Mouse (Mus musculus): ENCODE measurements around the gene Aip. TPM values are rescaled to one million over a fixed set of nuclear protein-coding genes. Genes with fewer than 3 reads are reported as not detected.
A peak's percentile ranks its signal among the peaks of the same experiment; 100 is the strongest.

Gene Aip
- total and polyA plus RNA-seq, 3 experiments = 22.3 to 86.6 (median 39.9) TPM

DNA sequence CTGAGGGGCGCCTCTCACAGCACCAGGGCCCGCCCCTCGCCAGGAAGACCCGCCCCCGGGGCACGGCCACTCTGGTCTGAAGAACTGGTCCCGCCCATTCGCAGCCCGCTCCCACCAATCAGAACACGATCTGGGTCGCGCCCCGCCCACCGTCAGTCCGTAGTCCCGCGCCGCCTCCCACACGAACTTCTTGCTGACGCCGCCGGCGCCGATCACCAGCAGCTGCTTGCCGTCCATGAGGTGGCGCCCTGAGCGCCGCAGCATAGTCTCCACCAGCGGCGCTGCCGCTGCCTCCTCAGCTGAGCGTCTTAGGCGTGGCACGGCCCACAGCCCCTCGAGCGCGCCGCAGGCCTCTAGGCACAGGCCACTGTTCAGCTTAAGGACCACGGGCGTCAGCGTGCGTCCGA is 43.7 kb upstream of the Aip start:
- peaks cover 39% of the 10 kb centered on the region for H3K4me1 ChIP-seq (ENCODE audit: insufficient read depth, low read depth, low read length)
- peak; percentile 97 for ATAC-seq (ENCODE audit: extremely low read depth, insufficient number of reproducible peaks, low FRiP score, poor library complexity, severe bottlenecking)

DNA sequence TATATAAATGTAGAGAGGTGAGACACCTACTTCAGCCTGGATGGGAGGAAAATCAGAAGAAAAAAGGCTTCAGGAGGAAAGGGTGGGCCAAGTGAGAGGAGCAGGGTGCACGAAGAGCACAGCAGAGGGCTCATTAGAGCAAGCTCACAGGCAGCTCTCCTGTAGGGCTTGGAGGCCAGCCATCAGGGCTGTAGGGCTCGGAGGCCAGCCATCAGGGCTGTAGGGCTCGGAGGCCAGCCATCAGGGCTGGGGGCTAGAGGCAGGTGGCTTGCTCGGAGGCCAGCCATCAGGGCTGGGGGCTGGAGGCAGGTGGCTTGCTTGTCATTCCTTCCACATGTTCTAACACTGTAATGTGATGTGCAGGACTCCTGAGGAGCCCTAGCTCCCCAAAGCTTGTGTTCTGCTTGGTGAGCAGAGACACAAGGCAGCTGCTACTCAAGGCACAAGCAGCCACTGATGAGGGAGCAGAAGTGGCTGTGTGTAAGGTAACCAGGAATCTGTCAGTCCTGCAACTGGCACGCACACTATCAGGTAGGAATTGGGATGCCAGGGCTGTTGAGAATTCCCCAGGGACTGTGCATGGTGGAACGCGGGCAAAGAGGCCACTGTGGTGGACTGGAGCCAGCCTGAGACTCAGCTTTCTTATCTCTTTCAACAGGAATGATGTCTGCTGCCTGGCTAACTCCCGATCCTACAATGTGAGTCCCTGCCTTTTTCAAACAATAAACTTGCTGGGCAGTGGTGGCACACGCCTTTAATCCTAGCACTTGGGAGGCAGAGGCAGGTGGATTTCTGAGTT is 41.2 kb upstream of the Aip start:
- Histone ChIP-seq H3K4me3 (ENCODE audit: low read depth, low read length) (no peak overlapping the region), H3K4me1 (ENCODE audit: insufficient read depth, low read depth, low read length) (peaks cover 55% of the 10 kb centered on the region), H3K9me3 (replicated peaks) (no peaks in the 10 kb centered on the region), H3K36me3 (replicated peaks) (peaks cover 4% of the 10 kb centered on the region), H3K27me3 (ENCODE audit: insufficient read depth, low read length) (peaks cover 13% of the 10 kb centered on the region)
- ATAC-seq (ENCODE audit: extremely low read depth, insufficient number of reproducible peaks, low FRiP score, poor library complexity, severe bottlenecking) (no peak), DNase-seq (ENCODE audit: low spot score) (no peak)
- no peak for TF ChIP-seq CTCF (IDR thresholded peaks at IDR 0.05; ENCODE audit: low read depth, low read length)
- TF ChIP-seq GATA1 (IDR thresholded peaks at IDR 0.05; ENCODE audit: borderline replicate concordance, low read length) = no peak
- TF ChIP-seq GATA2 (IDR thresholded peaks at IDR 0.05; ENCODE audit: borderline replicate concordance, low read depth, low read length) = no peak
- no peak for TF ChIP-seq TAL1 (conservative IDR thresholded peaks at IDR 0.05; ENCODE audit: low read depth, low read length)
- TF ChIP-seq POLR2AphosphoS5 (IDR thresholded peaks at IDR 0.05; ENCODE audit: insufficient replicate concordance, low read depth, low read length) = no peak

More for the DNA sequence above, 43.7 kb upstream of the Aip start:
- peaks cover 34% of the 10 kb centered on the region for H3K27me3 ChIP-seq (ENCODE audit: insufficient read depth, low read length)
- peak; percentile 99 for DNase-seq (ENCODE audit: low spot score)
- TF ChIP-seq CTCF (IDR thresholded peaks at IDR 0.05; ENCODE audit: low read depth, low read length) (0 out of 2 replicates have a peak, but pooled peaks have one; percentile 18), GATA1 (IDR thresholded peaks at IDR 0.05; ENCODE audit: borderline replicate concordance, low read length) (no peak)
- no peaks in the 10 kb centered on the region for H3K9me3 ChIP-seq (replicated peaks)
- H3K4me3 ChIP-seq (ENCODE audit: low read depth, low read length) = peak overlapping the region; percentile 70
- no peaks in the 10 kb centered on the region for H3K36me3 ChIP-seq (replicated peaks)

DNA sequence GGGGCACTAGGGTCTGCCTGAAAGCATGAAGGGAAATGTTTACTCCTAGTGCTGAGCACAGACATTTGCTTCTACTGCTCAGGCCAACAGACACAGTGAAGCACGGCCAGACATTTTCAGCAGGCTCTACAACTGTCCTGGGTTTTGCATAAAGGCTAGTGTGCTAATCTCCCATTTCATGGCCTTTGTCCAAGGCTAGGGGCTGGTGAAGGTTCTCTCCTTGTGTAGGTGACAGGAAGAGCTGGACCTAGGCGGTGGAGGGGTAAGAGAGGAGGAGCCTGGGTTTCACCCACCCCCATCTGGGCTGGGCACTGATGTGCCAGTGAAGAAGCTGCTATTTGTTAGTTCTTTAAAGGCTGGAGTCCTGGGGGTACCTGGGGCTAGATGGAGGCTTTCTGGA is 39.1 kb upstream of the Aip start:
- peaks cover 47% of the 10 kb centered on the region for H3K4me1 ChIP-seq (ENCODE audit: insufficient read depth, low read depth, low read length)

DNA sequence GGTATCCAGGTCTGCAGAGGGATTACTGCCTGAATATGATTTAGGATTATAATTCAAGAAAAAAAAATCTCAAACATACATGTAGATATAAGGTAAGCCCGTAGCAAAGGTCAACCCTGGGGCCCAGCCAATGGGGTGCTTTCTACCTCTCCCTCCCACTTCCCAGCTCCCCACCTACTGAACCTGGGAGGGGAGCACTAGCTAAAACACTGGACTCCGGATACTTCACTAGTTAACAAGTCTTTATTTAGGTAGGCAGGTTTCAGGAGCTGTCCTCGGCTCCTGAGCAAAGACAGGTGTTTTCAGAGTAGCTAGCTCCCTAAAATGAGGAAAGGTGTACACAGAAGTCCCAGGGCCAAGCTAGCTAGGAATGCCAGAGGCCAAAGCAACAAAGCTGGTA is 38.4 kb upstream of the Aip start:
- Histone ChIP-seq H3K4me3 (ENCODE audit: low read depth, low read length) (no peak overlapping the region), H3K27me3 (ENCODE audit: insufficient read depth, low read length) (no peaks in the 10 kb centered on the region; the same call in 1 of the 2 replicates), H3K4me1 (ENCODE audit: insufficient read depth, low read depth, low read length) (peaks cover 44% of the 10 kb centered on the region), H3K36me3 (replicated peaks) (peaks cover 30% of the 10 kb centered on the region), H3K9me3 (replicated peaks) (no peaks in the 10 kb centered on the region)
- no peak for DNase-seq (ENCODE audit: low spot score)
- ATAC-seq (ENCODE audit: extremely low read depth, insufficient number of reproducible peaks, low FRiP score, poor library complexity, severe bottlenecking) = no peak
- no peak for TF ChIP-seq GATA2 (IDR thresholded peaks at IDR 0.05; ENCODE audit: borderline replicate concordance, low read depth, low read length)
- TF ChIP-seq TAL1 (conservative IDR thresholded peaks at IDR 0.05; ENCODE audit: low read depth, low read length) = no peak
- no peak for TF ChIP-seq GATA1 (IDR thresholded peaks at IDR 0.05; ENCODE audit: borderline replicate concordance, low read length)
- TF ChIP-seq CTCF (IDR thresholded peaks at IDR 0.05; ENCODE audit: low read depth, low read length) = no peak
- no peak for TF ChIP-seq POLR2AphosphoS5 (IDR thresholded peaks at IDR 0.05; ENCODE audit: insufficient replicate concordance, low read depth, low read length)

More for the DNA sequence above, 39.1 kb upstream of the Aip start:
- Histone ChIP-seq H3K4me3 (ENCODE audit: low read depth, low read length) (no peak overlapping the region), H3K9me3 (replicated peaks) (no peaks in the 10 kb centered on the region), H3K36me3 (replicated peaks) (peaks cover 24% of the 10 kb centered on the region), H3K27me3 (ENCODE audit: insufficient read depth, low read length) (no peaks in the 10 kb centered on the region; the same call in 1 of the 2 replicates)
- no peak for TF ChIP-seq GATA1 (IDR thresholded peaks at IDR 0.05; ENCODE audit: borderline replicate concordance, low read length)
- TF ChIP-seq POLR2AphosphoS5 (IDR thresholded peaks at IDR 0.05; ENCODE audit: insufficient replicate concordance, low read depth, low read length) = no peak
- no peak for TF ChIP-seq TAL1 (conservative IDR thresholded peaks at IDR 0.05; ENCODE audit: low read depth, low read length)
- TF ChIP-seq CTCF (IDR thresholded peaks at IDR 0.05; ENCODE audit: low read depth, low read length) = no peak
- TF ChIP-seq GATA2 (IDR thresholded peaks at IDR 0.05; ENCODE audit: borderline replicate concordance, low read depth, low read length) = no peak
- ATAC-seq (ENCODE audit: extremely low read depth, insufficient number of reproducible peaks, low FRiP score, poor library complexity, severe bottlenecking) (no peak), DNase-seq (ENCODE audit: low spot score) (no peak)

DNA sequence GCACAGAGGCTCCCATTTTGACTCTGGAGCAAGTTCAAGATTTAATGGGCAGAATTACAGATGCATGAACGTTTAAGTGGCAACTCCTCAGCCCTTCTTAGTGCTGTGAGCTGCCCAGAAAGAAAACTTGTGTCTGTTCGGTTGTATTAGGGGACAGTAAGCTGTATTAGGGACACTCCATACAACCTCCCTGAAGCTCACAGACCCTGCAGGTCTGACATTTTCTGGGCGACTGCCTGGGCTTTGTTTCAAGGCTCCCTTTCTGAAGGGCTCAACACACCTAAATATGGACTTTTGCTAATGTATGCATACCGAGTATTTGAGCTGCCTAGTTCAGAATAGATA is 37.9 kb upstream of the Aip start:
- H3K36me3 ChIP-seq (replicated peaks) = peaks cover 36% of the 10 kb centered on the region

DNA sequence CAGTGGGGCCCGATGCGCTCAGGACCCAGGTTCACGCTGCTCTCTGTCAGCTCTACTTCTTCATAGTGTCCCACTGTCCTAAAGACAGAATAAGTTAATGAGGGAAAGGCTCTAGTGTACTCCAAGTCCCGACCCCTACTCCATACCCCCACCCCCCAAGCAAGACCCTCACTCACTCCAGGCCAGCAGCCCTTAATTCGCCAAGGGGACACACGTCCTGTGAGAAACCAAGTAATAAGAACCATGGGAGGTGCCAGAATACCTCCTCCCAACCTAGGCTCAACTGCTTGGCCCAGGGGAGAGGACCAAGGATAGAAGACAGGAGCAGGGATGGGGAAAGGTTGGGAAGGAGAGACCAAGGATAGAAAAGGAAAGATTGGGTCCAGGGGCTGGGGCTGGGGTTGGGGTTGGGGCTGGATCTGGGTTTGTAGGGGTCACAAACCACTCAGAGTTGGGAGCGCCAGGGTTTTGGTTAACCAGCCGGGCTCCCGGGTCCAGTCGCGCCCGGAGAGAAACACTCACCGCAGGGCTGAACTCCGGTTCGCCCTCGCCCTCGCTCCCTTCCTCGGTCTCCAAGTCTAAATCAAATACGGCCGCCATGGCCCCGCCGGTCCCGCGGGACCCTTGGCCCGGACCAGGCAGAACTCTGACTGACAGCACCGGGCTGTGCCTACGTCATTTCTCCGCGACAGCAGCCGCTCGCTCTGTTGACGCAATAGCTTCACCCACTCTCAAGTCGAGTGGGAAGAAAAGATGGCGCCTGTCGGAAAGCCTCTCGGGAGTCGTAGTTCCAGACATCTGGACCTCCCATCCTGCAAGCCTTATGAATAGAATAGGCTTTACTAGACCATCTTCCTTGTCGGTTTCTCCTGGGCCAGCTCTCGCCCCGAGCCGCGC is 37.2 kb upstream of the Aip start, which contains the start of gene Rps6kb2:
Gene Rps6kb2, minus strand, starts transcription at position 709 of the 897 bp plus-strand sequence.
- no peak for TF ChIP-seq CTCF (IDR thresholded peaks at IDR 0.05; ENCODE audit: low read depth, low read length)
- no peak for TF ChIP-seq TAL1 (conservative IDR thresholded peaks at IDR 0.05; ENCODE audit: low read depth, low read length)
- TF ChIP-seq GATA2 (IDR thresholded peaks at IDR 0.05; ENCODE audit: borderline replicate concordance, low read depth, low read length) = no peak
- TF ChIP-seq POLR2AphosphoS5 (IDR thresholded peaks at IDR 0.05; ENCODE audit: insufficient replicate concordance, low read depth, low read length) = no peak
- no peak for TF ChIP-seq GATA1 (IDR thresholded peaks at IDR 0.05; ENCODE audit: borderline replicate concordance, low read length)
- Histone ChIP-seq H3K4me1 (ENCODE audit: insufficient read depth, low read depth, low read length) (peaks cover 44% of the 10 kb centered on the region), H3K9me3 (replicated peaks) (no peaks in the 10 kb centered on the region), H3K4me3 (ENCODE audit: low read depth, low read length) (peak within 1 kb of the TSS; percentile 77), H3K27me3 (ENCODE audit: insufficient read depth, low read length) (no peaks in the 10 kb centered on the region; the same call in 1 of the 2 replicates), H3K36me3 (replicated peaks) (peaks cover 42% of the 10 kb centered on the region)
- ATAC-seq (ENCODE audit: extremely low read depth, insufficient number of reproducible peaks, low FRiP score, poor library complexity, severe bottlenecking) = peak; percentile 80
- peak; percentile 77 for DNase-seq (ENCODE audit: low spot score)

More for the DNA sequence above, 37.9 kb upstream of the Aip start:
- Histone ChIP-seq H3K4me3 (ENCODE audit: low read depth, low read length) (peak overlapping the region; percentile 77), H3K9me3 (replicated peaks) (no peaks in the 10 kb centered on the region), H3K27me3 (ENCODE audit: insufficient read depth, low read length) (no peaks in the 10 kb centered on the region; the same call in 1 of the 2 replicates), H3K4me1 (ENCODE audit: insufficient read depth, low read depth, low read length) (peaks cover 44% of the 10 kb centered on the region)
- ATAC-seq (ENCODE audit: extremely low read depth, insufficient number of reproducible peaks, low FRiP score, poor library complexity, severe bottlenecking) (no peak), DNase-seq (ENCODE audit: low spot score) (no peak)
- no peak for TF ChIP-seq CTCF (IDR thresholded peaks at IDR 0.05; ENCODE audit: low read depth, low read length)
- no peak for TF ChIP-seq GATA1 (IDR thresholded peaks at IDR 0.05; ENCODE audit: borderline replicate concordance, low read length)
